Mouse (Mus musculus): ENCODE measurements around the gene Card11. TPM values are rescaled to one million over a fixed set of nuclear protein-coding genes. Genes with fewer than 3 reads are reported as not detected.

The Card11 gene
- polyA plus RNA-seq, 1 experiment: 1.8 TPM

GRCm38 (mm10) chr5:140997767-140998166, 2.6 kb downstream of the Card11 start:
- Histone ChIP-seq H3K4me1 (peaks cover 10% of the 10 kb centered on the region), H3K9me3 (peaks cover 7% of the 10 kb centered on the region; the same call in 1 of the 2 replicates), H3K36me3 (replicated peaks; ENCODE audit: low read length) (no peaks in the 10 kb centered on the region), H3K4me3 (replicated peaks) (no peak overlapping the region), H3K27me3 (replicated peaks) (peaks cover 2% of the 10 kb centered on the region)
- no peak for TF ChIP-seq GATA1 (IDR thresholded peaks at IDR 0.05; ENCODE audit: borderline replicate concordance, low read length)
- TF ChIP-seq FLI1 (IDR thresholded peaks at IDR 0.05; ENCODE audit: low read length): no peak

- H3K9me3 ChIP-seq: peaks cover 4% of the 10 kb centered on the region; the same call in 1 of the 2 replicates
- TF ChIP-seq FLI1 (IDR thresholded peaks at IDR 0.05; ENCODE audit: low read length): no peak
- TF ChIP-seq GATA1 (IDR thresholded peaks at IDR 0.05; ENCODE audit: borderline replicate concordance, low read length): no peak
- H3K4me3 ChIP-seq (replicated peaks): no peak overlapping the region
- H3K4me1 ChIP-seq: no peaks in the 10 kb centered on the region; the same call in 1 of the 2 replicates
- no peaks in the 10 kb centered on the region for H3K36me3 ChIP-seq (replicated peaks; ENCODE audit: low read length)
- H3K27me3 ChIP-seq (replicated peaks): no peaks in the 10 kb centered on the region
Observed at GRCm38 (mm10) chr5:140992093-140993070, 8.0 kb downstream of the Card11 start.

- no peaks in the 10 kb centered on the region for H3K27me3 ChIP-seq (replicated peaks)
- H3K9me3 ChIP-seq: peaks cover 3% of the 10 kb centered on the region; the same call in 1 of the 2 replicates
- TF ChIP-seq FLI1 (IDR thresholded peaks at IDR 0.05; ENCODE audit: low read length) (no peak), GATA1 (IDR thresholded peaks at IDR 0.05; ENCODE audit: borderline replicate concordance, low read length) (no peak)
- H3K36me3 ChIP-seq (replicated peaks; ENCODE audit: low read length): no peaks in the 10 kb centered on the region
- H3K4me3 ChIP-seq (replicated peaks): no peak overlapping the region
- H3K4me1 ChIP-seq: no peaks in the 10 kb centered on the region
Observed at GRCm38 (mm10) chr5:140985311-140986050, 14.9 kb downstream of the Card11 start.

- Histone ChIP-seq H3K9me3 (peaks cover 20% of the 10 kb centered on the region), H3K36me3 (replicated peaks; ENCODE audit: low read length) (no peaks in the 10 kb centered on the region), H3K27me3 (replicated peaks) (no peaks in the 10 kb centered on the region), H3K4me1 (no peaks in the 10 kb centered on the region), H3K4me3 (replicated peaks) (no peak overlapping the region)
- TF ChIP-seq GATA1 (IDR thresholded peaks at IDR 0.05; ENCODE audit: borderline replicate concordance, low read length) (no peak), FLI1 (IDR thresholded peaks at IDR 0.05; ENCODE audit: low read length) (no peak)
Observed at GRCm38 (mm10) chr5:140981370-140981805, 19.0 kb downstream of the Card11 start.

GRCm38 (mm10) chr5:140980783-140981182, 19.6 kb downstream of the Card11 start:
- TF ChIP-seq FLI1 (IDR thresholded peaks at IDR 0.05; ENCODE audit: low read length): no peak
- TF ChIP-seq GATA1 (IDR thresholded peaks at IDR 0.05; ENCODE audit: borderline replicate concordance, low read length): no peak
- no peak overlapping the region for H3K4me3 ChIP-seq (replicated peaks)
- H3K27me3 ChIP-seq (replicated peaks): no peaks in the 10 kb centered on the region
- H3K9me3 ChIP-seq: peaks cover 20% of the 10 kb centered on the region
- no peaks in the 10 kb centered on the region for H3K36me3 ChIP-seq (replicated peaks; ENCODE audit: low read length)
- no peaks in the 10 kb centered on the region for H3K4me1 ChIP-seq

- Histone ChIP-seq H3K27me3 (replicated peaks) (no peaks in the 10 kb centered on the region), H3K4me1 (no peaks in the 10 kb centered on the region), H3K4me3 (replicated peaks) (no peak overlapping the region), H3K36me3 (replicated peaks; ENCODE audit: low read length) (no peaks in the 10 kb centered on the region), H3K9me3 (peaks cover 20% of the 10 kb centered on the region)
- TF ChIP-seq GATA1 (IDR thresholded peaks at IDR 0.05; ENCODE audit: borderline replicate concordance, low read length): no peak
- no peak for TF ChIP-seq FLI1 (IDR thresholded peaks at IDR 0.05; ENCODE audit: low read length)
Observed at GRCm38 (mm10) chr5:140980051-140980450, 20.3 kb downstream of the Card11 start.

- Histone ChIP-seq H3K9me3 (peaks cover 14% of the 10 kb centered on the region), H3K36me3 (replicated peaks; ENCODE audit: low read length) (no peaks in the 10 kb centered on the region), H3K27me3 (replicated peaks) (no peaks in the 10 kb centered on the region), H3K4me1 (no peaks in the 10 kb centered on the region), H3K4me3 (replicated peaks) (no peak overlapping the region)
- no peak for TF ChIP-seq FLI1 (IDR thresholded peaks at IDR 0.05; ENCODE audit: low read length)
Observed at GRCm38 (mm10) chr5:140962945-140963344, 37.4 kb downstream of the Card11 start.

- H3K9me3 ChIP-seq: no peaks in the 10 kb centered on the region
- no peaks in the 10 kb centered on the region for H3K4me1 ChIP-seq
- H3K27me3 ChIP-seq (replicated peaks): no peaks in the 10 kb centered on the region
- TF ChIP-seq GATA1 (IDR thresholded peaks at IDR 0.05; ENCODE audit: borderline replicate concordance, low read length) (no peak), FLI1 (IDR thresholded peaks at IDR 0.05; ENCODE audit: low read length) (no peak)
- no peaks in the 10 kb centered on the region for H3K36me3 ChIP-seq (replicated peaks; ENCODE audit: low read length)
- no peak overlapping the region for H3K4me3 ChIP-seq (replicated peaks)
Observed at GRCm38 (mm10) chr5:140960732-140961131, 39.6 kb downstream of the Card11 start.

- Histone ChIP-seq H3K9me3 (no peaks in the 10 kb centered on the region), H3K4me3 (replicated peaks) (no peak overlapping the region), H3K27me3 (replicated peaks) (no peaks in the 10 kb centered on the region), H3K4me1 (no peaks in the 10 kb centered on the region), H3K36me3 (replicated peaks; ENCODE audit: low read length) (no peaks in the 10 kb centered on the region)
- no peak for TF ChIP-seq FLI1 (IDR thresholded peaks at IDR 0.05; ENCODE audit: low read length)
- TF ChIP-seq GATA1 (IDR thresholded peaks at IDR 0.05; ENCODE audit: borderline replicate concordance, low read length): no peak
Observed at GRCm38 (mm10) chr5:140959160-140959559, 41.2 kb downstream of the Card11 start.
